Mouse (Mus musculus): ENCODE results near the gene Tspan1.

DNA sequence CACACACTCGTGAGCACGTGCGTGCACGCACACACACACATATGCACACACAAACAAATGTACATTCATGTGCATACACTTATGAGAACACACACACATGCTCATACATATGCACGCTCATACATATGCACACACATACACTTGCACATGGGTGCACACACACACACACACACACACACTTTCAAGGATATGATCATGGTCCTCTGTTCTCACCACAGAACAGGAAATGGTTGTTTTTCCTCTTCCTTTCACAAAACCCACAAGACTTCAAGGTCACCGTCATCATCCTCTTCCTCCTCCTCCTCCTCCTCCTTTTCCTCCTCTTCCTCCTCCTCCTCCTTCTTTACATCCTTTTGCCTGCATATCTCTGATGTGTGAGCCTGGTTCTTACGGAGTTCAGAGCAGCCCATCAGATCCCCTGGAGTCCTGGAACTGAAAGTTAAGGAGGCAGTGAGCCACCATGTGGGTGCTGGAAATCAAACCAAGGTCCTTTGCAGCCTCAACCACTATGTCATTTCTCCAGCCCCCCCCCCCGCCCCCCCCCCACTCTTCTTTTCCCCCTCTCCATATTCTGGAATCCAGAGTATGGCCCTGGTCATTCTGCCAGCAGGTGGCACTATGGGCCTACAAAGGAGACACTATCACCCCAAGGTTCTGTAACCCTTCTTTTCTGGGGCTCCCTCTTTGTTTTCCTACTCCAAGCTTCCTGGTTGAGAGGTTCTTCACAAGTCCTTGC is 1.4 kb upstream of the Tspan1 start:
- TF ChIP-seq ZC3H11A (IDR thresholded peaks at IDR 0.05; ENCODE audit: low read depth, low read length) (peak; percentile 18; the same call in 1 of the 2 replicates), NELFE (IDR thresholded peaks at IDR 0.05; ENCODE audit: low read depth, low read length) (no peak), EP300 (IDR thresholded peaks at IDR 0.05; ENCODE audit: low read length) (no peak), POLR2A (IDR thresholded peaks at IDR 0.05; ENCODE audit: low read depth, low read length) (no peak), CTCF (conservative IDR thresholded peaks at IDR 0.05 in 1 of 2, IDR thresholded peaks at IDR 0.05 in 1 of 2; ENCODE audit: low read depth in 2 of 2, low read length in 2 of 2) (peak in 1 of 2 experiments; percentile 81; a peak in 2 of 4 replicates), MAZ (IDR thresholded peaks at IDR 0.05; ENCODE audit: low read depth, low read length) (no peak), NRF1 (IDR thresholded peaks at IDR 0.05; ENCODE audit: low read depth, low read length) (no peak), TCF12 (IDR thresholded peaks at IDR 0.05; ENCODE audit: low read depth, low read length) (no peak)

Measured in CH12.LX (cell line).